Mouse (Mus musculus) bone marrow macrophage, adult 2 months (primary cell): ENCODE results near the gene Herc2.

Source experiments
- CTCF ChIP-seq: IDR thresholded peaks from 2 replicates; pipeline ENCODE4 v1.5.1; 2012; ENCODE audit warnings: low read depth, mild to moderate bottlenecking, low read length, moderate library complexity
- POLR2A ChIP-seq: IDR thresholded peaks from 2 replicates; pipeline ENCODE4 v1.6.1; 2012; ENCODE audit warnings: mild to moderate bottlenecking, low read depth, low read length, borderline replicate concordance

- TF ChIP-seq CTCF (no peak), POLR2A (no peak)
These were observed 71.4 kb downstream of the Herc2 start for GRCm38 (mm10) chr7:56121425-56121824.
